Mouse (Mus musculus) left cerebral cortex, adult 2 months (tissue): ENCODE results near the gene Pi16. TPM values are rescaled to one million over a fixed set of nuclear protein-coding genes. Genes with fewer than 3 reads are reported as not detected.
A peak's percentile ranks its signal among the peaks of the same experiment; 100 is the strongest.

Source experiments
- DNase-seq, 2 experiments: peaks; one replicate each; pipeline ENCODE4 v3.0.0; 2021 to 2022; ENCODE audit warnings: low spot score in 2 of 2, mixed read lengths in 1 of 2; ENCODE audit errors: extremely low spot score in 1 of 2
- H3K27ac ChIP-seq: fragments of 200-600 bp; 2 replicates; pipeline ENCODE4 v1.8.1; 2022
- H3K4me3 ChIP-seq: fragments of 200-600 bp; 2 replicates; pipeline ENCODE4 v1.8.1; 2022
- CTCF ChIP-seq: fragments of 200-600 bp; IDR thresholded peaks from 2 replicates; pipeline ENCODE4 v1.8.1; 2022; ENCODE audit warnings: antibody characterized with exemption, mild to moderate bottlenecking, moderate library complexity
- intact Hi-C: fragments of 180-260 bp; cut with DNase I; formaldehyde crosslinking; loops from one replicate; pipeline ENCODE4 v1.15.1; 2025
- total RNA-seq, 2 experiments: library from RNA; stranded (reverse); gene quantifications; 2 replicates each; pipeline ENCODE4 v1.2.3; 2021

Gene Pi16
- total RNA-seq, 2 experiments from 2014 or later = 1.2 to 1.4 TPM

DNA sequence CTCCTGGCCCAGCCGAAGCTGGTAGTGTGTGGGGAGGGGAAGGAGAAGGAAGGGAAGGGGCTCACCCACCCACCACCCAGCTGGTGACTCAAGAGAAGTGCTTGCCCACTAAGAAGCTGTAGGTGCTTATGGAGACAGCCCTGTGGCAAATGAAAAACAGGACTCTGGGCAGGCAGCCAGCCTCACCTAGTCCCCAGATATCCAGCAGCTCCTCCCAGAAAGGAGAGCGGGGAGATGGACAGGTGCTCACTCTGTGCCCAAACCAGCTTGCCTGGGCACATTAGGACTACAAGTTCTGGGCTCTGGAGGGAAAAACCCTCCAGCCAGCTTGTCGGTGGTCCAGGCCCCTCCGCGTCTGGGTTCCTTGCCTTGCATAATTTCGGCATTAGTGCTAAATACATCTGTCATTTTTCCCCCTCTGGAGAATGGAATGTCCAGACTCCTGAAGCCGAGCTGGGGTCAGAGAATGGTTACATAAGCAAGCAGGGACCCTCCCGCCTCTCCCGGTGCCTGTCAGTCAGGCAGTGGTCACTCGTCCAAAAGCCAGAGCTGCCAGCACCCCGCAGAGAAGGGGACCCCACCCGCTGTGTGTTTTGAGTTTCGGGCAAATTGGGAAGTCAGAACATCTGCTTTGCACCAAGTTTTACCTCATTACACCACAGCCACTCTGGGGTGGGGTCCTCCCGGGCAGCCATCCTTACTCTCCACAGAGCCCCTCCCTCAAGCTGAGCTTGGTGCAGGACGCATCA is 12.2 kb upstream of the Pi16 start:
- DNase-seq = no peak
- no peak overlapping the region for H3K27ac ChIP-seq
- intact Hi-C loops = no loop called here
- no peak overlapping the region for H3K4me3 ChIP-seq
- no peak for TF ChIP-seq CTCF

- H3K4me3 ChIP-seq = no peak overlapping the region
- no peak overlapping the region for H3K27ac ChIP-seq
- no peak for TF ChIP-seq CTCF
- DNase-seq = no peak
- intact Hi-C loops = no loop called here
These were observed 11.6 kb upstream of the Pi16 start for GRCm38 (mm10) chr17:29305871-29306270.

DNA sequence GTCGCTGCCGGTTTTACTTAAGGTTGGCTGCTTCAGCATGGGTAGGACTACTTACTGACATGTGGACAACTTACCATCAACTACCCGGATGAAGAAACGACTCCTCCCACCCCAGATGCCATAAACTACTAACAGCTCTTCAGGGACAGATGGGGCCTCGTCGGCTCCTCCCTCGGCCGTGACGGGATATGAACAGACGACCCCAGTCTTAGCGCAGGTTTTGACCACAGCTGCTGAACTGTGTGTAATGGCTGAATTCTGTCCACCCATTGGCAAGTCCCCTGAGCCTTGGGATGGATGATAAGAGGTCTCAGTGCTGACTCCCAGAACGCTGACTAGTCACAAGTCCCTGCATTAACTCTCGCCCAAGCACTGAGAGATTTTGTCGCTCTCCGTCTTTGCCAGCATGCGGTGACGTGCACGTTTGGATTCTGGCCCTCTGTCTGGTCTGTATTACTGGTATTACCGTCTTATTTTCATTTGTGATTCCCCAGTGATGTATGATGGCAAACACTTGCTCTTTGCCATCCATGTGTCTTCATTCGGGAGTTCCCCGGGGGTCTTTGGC is 7.3 kb upstream of the Pi16 start:
- intact Hi-C loops = no loop called here
- TF ChIP-seq CTCF = no peak
- DNase-seq = no peak
- Histone ChIP-seq H3K27ac (no peak overlapping the region), H3K4me3 (no peak overlapping the region)

- TF ChIP-seq CTCF = no peak
- intact Hi-C loops = no loop called here
- H3K27ac ChIP-seq = no peak overlapping the region
- no peak for DNase-seq
- H3K4me3 ChIP-seq = no peak overlapping the region
These were observed 5.9 kb upstream of the Pi16 start for GRCm38 (mm10) chr17:29311602-29312001.

DNA sequence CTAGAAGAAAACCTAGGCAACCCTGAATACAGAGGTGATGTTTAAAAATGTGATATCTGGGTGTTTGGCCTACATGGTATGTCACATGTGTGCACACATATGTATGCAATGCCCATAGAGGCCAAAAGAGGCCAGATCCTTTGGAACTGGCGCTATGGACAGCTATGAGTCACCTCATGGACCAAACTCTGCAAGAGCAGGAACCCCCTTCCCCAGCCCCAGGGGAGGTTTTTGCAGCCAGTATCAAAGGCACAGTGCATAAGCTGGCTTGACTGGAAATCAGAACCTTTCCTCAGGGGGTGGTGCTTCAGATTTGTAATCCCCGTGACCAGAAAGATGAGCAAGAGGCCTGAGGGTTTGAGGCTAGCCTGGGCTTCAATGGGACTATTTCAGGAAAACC is 5.4 kb upstream of the Pi16 start:
- intact Hi-C loops = no loop called here
- Histone ChIP-seq H3K27ac (no peak overlapping the region), H3K4me3 (no peak overlapping the region)
- no peak for DNase-seq
- TF ChIP-seq CTCF = no peak

- TF ChIP-seq CTCF = peak; percentile 30
- no peak overlapping the region for H3K4me3 ChIP-seq
- no peak overlapping the region for H3K27ac ChIP-seq
- no peak for DNase-seq
- intact Hi-C loops = no loop called here
These were observed 4.2 kb upstream of the Pi16 start for GRCm38 (mm10) chr17:29313300-29313699.

- Histone ChIP-seq H3K4me3 (no peak overlapping the region), H3K27ac (no peak overlapping the region)
- TF ChIP-seq CTCF = no peak
- no peak for DNase-seq
- intact Hi-C loops = no loop called here
These were observed 1.6 kb upstream of the Pi16 start for GRCm38 (mm10) chr17:29315672-29316465.

- Histone ChIP-seq H3K27ac (no peak overlapping the region), H3K4me3 (no peak overlapping the region)
- intact Hi-C loops = no loop called here
- no peak for TF ChIP-seq CTCF
- no peak for DNase-seq
These were observed 589 bp upstream of the Pi16 start for GRCm38 (mm10) chr17:29316891-29317290.

DNA sequence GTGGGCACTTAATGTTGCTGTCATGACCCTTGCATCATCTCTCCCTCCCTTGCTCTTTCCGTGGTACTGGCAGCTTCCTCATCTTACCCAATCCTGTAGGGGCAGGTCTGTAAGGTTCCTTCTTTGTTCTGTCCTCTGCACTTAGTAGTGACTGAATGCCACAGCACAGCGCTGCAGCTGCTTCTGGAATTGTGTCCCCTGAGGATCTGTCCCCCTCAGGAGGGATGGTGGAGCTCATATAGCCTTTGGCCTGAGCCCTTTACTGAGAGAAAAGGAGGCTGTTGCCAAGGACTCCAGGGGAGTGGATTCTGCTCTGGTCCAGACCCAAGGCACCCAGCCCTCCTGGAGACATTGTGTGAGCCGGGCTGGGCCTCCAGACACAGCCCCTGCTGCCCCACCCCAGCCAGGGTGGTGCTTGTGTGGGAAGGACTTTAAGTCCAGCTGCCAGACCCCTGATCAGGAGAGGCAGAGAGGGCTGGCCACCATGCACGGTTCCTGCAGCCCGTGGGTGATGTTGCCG is 1.3 kb downstream of the Pi16 start:
- intact Hi-C loops = no loop called here
- H3K27ac ChIP-seq = no peak overlapping the region
- no peak overlapping the region for H3K4me3 ChIP-seq
- no peak for TF ChIP-seq CTCF
- DNase-seq = no peak

DNA sequence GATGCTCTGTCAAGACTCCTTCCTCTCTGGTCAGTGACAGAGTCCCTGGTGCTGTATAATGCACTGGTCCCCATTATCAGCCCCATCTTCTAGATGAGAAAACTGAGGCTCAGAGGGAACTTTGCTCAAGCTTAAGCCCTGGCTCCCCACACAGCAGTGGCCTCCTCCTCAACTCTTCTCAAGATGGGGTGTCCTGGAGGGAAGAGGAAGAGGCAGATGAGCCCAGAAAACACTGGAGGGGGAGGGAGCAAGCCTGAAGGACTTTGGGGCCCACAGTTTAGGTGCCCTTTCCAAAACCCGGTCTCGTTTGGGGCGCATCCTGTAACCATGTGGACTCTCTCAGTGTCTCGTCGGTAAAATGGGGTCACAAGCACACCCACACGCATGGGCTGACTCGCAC is 2.0 kb downstream of the Pi16 start:
- H3K4me3 ChIP-seq = no peak overlapping the region
- TF ChIP-seq CTCF = no peak
- H3K27ac ChIP-seq = no peak overlapping the region
- intact Hi-C loops = no loop called here
- DNase-seq = no peak

DNA sequence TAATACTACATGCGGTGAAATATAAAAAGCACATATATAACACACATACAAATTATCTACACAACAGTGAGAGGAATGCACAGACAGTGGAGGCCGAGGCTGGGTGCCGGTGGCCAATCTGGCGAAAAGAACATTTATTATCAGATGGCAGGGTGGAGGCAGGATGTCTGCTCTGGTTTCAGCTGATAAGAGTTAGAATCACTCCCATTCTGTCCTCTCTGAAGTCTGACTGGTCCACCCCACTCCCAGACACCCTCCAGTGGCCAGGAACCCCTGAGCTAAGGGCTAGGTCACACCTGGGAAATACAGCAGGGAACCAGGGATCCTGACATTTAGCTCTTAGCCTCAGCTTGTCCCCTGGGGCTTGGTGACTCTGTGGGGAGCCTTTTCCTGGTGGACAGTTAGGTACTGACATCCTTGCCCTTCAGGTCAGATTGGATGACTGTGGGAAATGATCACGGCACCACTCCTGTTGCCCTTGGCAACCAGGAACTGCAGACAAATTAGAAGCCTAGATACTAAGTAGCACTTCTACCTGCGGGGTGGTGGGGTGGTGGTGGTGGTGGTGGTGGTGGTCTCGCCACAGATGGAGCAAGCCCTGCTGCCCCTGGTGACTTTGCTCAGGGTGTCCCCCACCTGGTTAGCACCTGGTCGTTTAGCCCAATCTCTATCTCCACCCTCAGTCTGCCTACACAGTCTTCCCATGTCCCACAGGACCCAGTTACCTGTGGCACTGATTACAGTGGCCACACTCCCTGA is 2.6 kb downstream of the Pi16 start:
- no peak overlapping the region for H3K4me3 ChIP-seq
- no peak for TF ChIP-seq CTCF
- intact Hi-C loops = no loop called here

More for the DNA sequence above, 2.6 kb downstream of the Pi16 start:
- DNase-seq = no peak
- no peak overlapping the region for H3K27ac ChIP-seq
